Mouse (Mus musculus): Measurements from ENCODE around the gene Gm15093. TPM values are rescaled to one million over a fixed set of nuclear protein-coding genes. Genes with fewer than 3 reads are reported as not detected.
"Not testable (repeated sequence)": the region's sequence is repeated elsewhere in the genome, so short reads cannot be mapped to it uniquely, and the experiment has no call there.

Gm15093 gene
- total RNA-seq (2021), result not detected
- long read RNA-seq, experiment 1, result 0 reads
- long read RNA-seq, experiment 2, result 0 reads

DNA sequence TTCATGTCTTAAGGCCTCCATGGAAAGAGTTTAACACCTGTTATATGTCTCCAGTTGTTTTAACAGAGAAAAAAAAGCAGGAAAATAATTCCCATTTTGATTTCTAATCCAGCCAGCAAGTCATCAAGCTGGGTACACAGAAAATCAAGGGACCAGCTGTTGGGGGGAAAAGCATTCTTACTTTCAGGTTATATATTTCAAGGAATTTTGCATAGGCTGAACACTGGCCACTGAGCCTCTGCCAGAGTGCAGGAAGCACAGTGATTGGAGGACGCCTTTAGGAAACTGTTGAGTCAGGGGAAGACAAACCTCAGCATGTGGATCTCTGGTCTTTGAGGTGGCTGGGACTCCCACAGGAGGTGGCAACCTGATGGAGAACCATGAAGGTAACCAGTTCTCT, at the start of gene Gm15093:
Gm15093 (plus strand) TSS at position 301 of the 400 bp plus-strand sequence.
- DNase-seq, result not testable (repeated sequence)

Other genes with a start within 250 kb of the Gm15093 start
- gene Ott, start 198.1 kb upstream of the Gm15093 start, total RNA-seq (2021), result not detected
- not detected for gene Gm15085, start 175.2 kb downstream of the Gm15093 start, total RNA-seq (2021)